Mouse (Mus musculus) left cerebral cortex, postnatal 10 days (tissue): Measurements from ENCODE around the gene Parp16. TPM values are rescaled to one million over a fixed set of nuclear protein-coding genes. Genes with fewer than 3 reads are reported as not detected.
"Not testable (repeated sequence)": the region's sequence is repeated elsewhere in the genome, so short reads cannot be mapped to it uniquely, and the experiment has no call there.

Source experiments
- DNase-seq, 2 experiments: peaks; one replicate each; pipeline ENCODE4 v3.0.0; 2021 to 2022; ENCODE audit warnings: low spot score in 2 of 2, mixed read lengths in 1 of 2; ENCODE audit errors: extremely low spot score in 1 of 2
- intact Hi-C: fragments of 180-260 bp; cut with DNase I; formaldehyde crosslinking; loops from one replicate; pipeline ENCODE4 v1.15.1; 2025
- total RNA-seq, 2 experiments: library from RNA; stranded (reverse); gene quantifications; 2 replicates each; pipeline ENCODE4 v1.2.3; 2021

Parp16 gene
- total RNA-seq, 2 experiments from 2014 or later, result 4.1 to 4.6 TPM

DNA sequence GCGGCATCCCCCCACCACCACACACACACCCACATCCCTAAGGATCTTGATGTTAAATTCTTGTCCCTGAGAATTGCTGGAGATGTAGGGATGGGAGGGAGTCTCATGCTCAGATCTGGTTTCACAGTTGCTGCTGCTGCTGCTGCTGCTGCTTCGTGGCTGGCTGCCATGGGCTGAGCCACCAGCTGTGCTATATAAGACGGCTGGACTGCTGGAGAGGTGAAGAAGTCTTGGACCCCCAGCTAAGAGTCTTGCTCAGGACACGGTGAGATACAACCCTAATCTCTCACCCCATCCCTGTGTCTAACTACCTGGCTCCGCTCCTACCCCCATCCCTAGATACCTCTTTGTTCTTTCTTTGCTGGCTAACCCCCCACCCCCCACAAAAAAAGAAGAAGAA is 69.8 kb downstream of the Parp16 start, which contains the start of gene Cilp:
Cilp (plus strand) TSS at position 222 of the 400 bp plus-strand sequence.
- peak in 1 of 2 experiments; percentile 46 for DNase-seq
- intact Hi-C loops, result no loop called here

DNA sequence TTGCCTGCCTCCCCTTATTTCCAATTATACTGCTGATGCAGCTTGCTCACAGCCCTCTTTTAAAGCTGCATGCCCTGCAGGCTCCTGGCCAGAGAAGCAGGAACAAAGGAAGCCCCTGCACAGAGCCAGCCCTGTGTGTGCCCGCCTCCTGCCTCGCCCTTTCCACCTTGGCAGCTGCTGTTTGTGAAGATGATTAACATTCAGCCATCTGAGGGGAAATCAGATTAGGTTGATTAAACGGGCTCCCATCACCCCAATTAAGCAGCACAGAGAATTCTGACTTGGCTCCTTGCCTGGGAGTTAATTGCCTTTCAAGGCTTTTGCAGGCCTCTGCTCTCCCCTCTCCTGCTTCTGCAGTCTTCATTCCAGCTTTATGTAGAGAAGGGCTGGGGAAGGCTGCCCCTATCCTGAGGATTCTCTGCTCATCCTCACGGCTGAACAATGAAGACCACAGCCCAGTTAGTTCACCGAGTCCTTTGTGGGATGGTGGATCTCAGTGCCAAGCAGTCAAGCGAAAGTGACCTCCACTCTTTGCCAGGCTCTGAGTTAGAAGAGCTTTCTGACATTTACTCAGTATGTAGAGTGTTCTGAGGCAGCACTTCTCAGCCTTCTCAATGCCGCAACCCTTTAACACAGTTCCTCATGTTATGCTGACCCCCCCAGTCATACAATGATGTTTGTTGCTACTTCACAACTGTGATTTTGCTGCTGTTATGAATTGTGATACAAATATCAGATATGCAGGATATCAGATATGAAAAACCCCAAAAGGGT is 72.8 kb downstream of the Parp16 start:
- peak; percentile 36 to 63 for DNase-seq
- intact Hi-C loops, result no loop called here

DNA sequence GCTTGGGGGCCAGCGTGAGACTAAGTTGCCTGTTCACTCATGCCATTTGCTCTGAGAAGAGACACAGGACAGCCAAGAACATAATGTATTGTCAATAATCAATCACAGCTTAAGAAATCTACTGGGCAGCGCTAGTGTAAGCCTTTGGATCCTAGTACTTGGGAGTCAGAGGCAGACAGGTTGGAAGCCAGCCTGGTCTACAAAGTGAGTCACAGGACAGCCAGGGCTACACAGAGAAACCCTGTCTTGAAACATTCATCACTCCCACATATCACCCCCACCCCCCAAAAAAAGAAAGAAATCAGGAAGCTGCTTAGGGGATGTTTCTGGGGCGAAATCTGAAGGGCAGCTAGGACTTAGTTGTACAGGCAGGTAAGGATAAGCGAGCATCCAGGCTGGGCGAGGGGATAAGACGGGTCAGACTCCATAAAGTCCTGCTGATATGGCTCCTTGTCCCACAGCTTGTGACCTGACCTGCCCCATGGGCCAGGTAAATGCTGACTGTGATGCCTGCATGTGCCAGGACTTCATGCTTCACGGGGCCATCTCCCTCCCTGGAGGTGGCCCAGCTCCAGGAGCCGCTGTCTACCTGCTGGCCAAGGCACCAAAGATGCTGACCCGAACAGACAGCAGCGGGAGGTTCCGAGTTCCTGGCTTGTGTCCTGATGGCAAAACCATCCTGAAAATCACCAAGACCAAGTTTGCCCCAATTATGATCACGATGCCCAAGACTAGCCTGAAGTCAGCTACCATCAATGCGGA is 78.1 kb downstream of the Parp16 start:
- no peak for DNase-seq
- intact Hi-C loops, result no loop called here

DNA sequence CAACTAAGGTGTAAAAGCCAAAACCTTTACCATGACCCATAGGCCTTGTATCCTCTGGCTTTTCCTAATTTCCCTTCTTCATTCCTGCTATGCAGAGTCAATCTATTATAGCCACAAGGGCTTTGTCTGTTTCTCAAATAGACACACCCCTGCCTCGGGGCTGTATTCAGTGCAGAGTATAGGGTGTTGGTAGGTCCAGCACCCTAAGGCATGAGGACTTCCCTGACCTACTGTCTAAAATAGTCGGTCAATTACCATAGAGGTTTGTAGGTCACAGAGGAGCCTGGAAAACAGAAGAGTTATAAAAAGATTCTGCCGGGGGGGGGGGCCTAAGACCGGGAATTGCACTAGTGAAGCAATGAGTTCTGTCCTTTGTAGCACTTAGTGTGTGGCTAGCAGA is 78.7 kb downstream of the Parp16 start:
- intact Hi-C loops, result no loop called here

DNA sequence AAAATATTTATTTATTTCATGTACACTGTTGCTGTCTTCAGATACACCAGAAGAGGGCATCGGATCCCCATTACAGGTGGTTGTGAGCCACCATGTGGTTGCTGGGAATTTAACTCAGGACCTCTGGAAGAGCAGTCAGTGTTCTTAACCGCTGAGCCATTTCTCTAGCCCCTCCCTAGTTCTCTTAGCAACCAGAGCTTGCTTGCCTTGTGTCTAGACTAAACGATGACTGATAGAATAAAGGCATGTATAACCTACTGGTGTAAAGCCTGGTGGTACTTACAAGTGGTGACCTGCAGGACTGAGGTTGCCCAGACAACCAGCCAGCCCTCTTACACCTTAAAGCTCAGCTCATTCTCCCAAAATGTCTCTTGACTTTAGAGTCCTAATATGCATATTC is 79.7 kb downstream of the Parp16 start:
- intact Hi-C loops, DNase-seq: not testable (repeated sequence)

More for the DNA sequence above, 78.7 kb downstream of the Parp16 start:
- no peak for DNase-seq

DNA sequence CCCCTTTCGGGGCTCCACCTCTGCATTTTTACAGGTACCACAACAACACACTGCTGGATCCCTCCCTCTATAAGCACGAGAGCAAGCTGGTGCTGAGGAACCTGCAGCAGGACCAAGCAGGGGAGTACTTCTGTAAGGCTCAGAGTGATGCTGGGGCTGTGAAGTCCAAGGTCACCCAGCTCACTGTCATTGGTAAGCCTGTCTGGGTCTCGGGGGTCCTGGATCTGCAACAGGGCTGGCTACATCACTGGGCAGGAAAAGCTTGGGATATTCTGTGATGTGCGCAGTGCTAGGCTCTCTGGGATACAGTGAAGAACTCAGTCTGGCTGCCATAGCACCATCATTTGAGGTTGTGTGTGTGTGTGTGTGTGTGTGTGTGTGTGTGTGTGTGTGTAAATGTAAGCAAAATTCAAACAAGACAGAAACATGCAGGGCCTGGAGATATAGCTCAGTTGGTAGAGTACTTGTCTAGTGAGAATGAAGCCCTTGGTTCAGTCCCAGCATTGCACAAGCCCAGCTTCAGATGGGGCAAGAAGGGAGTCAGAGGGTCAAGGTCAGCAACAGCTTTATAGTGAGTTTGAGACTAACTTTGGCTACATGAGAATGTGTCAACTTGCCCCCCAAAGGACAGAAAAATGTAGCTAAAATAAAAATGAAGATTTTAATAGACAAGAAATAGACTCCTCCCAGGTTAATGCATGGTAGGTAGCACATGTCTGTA is 80.8 kb downstream of the Parp16 start:
- no peak for DNase-seq
- intact Hi-C loops, result no loop called here

DNA sequence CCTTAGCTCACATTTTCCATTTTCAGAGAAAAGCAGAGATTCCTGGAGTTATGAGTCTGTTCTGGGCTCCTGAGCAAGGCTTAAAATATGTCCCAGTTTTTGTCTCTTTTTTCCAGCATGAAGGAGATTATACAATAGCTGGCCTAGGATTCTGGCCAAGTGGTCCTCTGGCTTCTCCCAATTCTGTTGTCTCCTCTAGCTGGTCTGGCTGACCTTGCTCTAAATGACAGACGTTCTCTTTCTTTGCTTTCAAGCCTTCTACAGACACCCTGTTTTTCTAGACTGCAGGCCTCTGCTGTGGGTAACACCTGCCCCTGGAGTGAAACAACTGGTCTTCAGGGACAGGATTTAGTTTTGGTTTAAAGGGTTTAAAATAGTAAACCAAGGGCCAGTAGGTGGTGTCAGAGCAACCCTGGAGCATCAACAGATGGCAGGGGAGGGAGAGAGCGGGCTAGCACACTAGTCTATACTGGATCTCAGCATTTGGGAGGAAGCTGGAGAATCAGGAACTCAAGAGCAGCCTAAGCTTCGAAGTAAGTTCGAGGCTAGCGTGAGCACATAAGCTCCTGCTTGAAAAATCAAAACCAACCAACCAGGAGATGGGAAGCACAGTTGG is 86.5 kb downstream of the Parp16 start:
- intact Hi-C loops, result loop anchor here (2.0 to 5.0 kb wide), 3 partner anchors 54 to 139 kb away; partner anchors contain the start of gene Igdcc3
- no peak for DNase-seq

DNA sequence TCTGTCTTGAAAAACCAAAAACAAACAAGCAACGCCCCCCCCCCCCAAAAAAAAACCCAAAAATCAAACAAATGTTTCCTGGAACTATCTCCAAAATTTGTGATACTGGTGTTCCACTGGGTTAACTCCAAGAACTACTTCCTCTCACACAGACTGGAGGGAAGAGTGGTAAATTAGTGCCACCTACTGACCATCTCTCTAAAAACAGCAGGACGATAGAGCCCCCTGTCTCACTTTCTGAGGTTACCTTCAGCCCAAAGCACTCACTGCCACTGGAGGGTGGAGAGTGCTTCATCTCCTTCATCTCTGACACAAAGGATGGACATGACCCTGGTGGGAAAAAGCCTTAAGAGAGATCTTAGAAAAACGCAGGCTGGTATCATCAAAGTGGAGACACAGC is 88.1 kb downstream of the Parp16 start:
- DNase-seq, result peak in 1 of 2 experiments; percentile 56
- intact Hi-C loops, result loop anchor here (2.0 to 5.0 kb wide), 3 partner anchors 56 to 141 kb away; partner anchors contain the start of gene Igdcc3

DNA sequence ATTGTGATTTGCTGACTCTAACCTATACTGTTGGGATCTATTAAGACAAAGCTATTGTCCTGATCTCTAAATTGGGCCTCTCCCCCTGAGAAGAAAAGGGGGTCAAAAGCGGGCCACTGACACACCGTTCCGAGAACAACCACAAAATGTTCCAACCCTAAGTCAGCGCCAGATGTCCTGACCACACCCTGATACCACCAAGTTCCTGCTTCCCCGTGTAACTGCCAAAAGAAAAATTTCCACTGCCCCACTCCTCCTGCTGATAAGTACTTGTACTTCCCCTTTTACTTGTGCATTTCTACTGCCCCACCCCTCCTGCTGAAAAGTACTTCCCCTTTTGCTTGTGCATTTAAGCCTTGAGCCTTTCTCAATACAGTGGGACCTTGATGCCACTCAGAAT is 93.1 kb downstream of the Parp16 start:
- DNase-seq, intact Hi-C loops: not testable (repeated sequence)

Other genes with a start within 250 kb of the Parp16 start
- gene Slc24a1, start 243.7 kb upstream of the Parp16 start, total RNA-seq, result under 1 TPM in 1 of 2 experiments, not detected in 1; 0.21 TPM
- 10 to 100 TPM; 19.7 to 22.0 TPM for gene Ints14, start 234.4 kb upstream of the Parp16 start, total RNA-seq
- gene Hacd3, start 173.7 kb upstream of the Parp16 start, total RNA-seq, result 100 to 1,000 TPM; 158 to 170 TPM
- gene Dpp8, start 162.9 kb upstream of the Parp16 start, total RNA-seq, result 100 to 1,000 TPM; 128 to 131 TPM
- 10 to 100 TPM; 25.5 to 29.2 TPM for gene Igdcc4, start 93.9 kb upstream of the Parp16 start, total RNA-seq
- 1 to 10 TPM; 2.5 to 4.2 TPM for gene Igdcc3, start 54.2 kb upstream of the Parp16 start, total RNA-seq
- gene Cilp, start 69.8 kb downstream of the Parp16 start, total RNA-seq, result under 1 TPM; 0.08 to 0.09 TPM
- gene Clpx, start 98.9 kb downstream of the Parp16 start, total RNA-seq, result 10 to 100 TPM; 25.3 to 25.4 TPM
- gene Pdcd7, start 150.8 kb downstream of the Parp16 start, total RNA-seq, result 10 to 100 TPM; 23.1 to 23.7 TPM
- 1 to 10 TPM; 2.5 to 4.7 TPM for gene Ubap1l, start 165.7 kb downstream of the Parp16 start, total RNA-seq
- under 1 TPM in 1 of 2 experiments, not detected in 1; 0.26 TPM for gene Kbtbd13, start 196.3 kb downstream of the Parp16 start, total RNA-seq
- gene Rasl12, start 203.2 kb downstream of the Parp16 start, total RNA-seq, result 1 to 10 TPM; 2.6 to 2.8 TPM
- gene Slc51b, start 227.6 kb downstream of the Parp16 start, total RNA-seq, result not detected
- gene Mtfmt, start 240.4 kb downstream of the Parp16 start, total RNA-seq, result 10 to 100 TPM; 19.5 to 21.2 TPM